Mouse (Mus musculus): ENCODE data around the gene Sugp1.
"Not testable (repeated sequence)": the region's sequence is repeated elsewhere in the genome, so short reads cannot be mapped to it uniquely, and the experiment has no call there.

Sugp1 gene

GRCm38 (mm10) chr8:70043996-70044395 lies 1.4 kb downstream of the Sugp1 start:
- DNase-seq (ENCODE audit: extremely low spot score, low spot score), result no peak

GRCm38 (mm10) chr8:70049662-70050061 lies 7.0 kb downstream of the Sugp1 start:
- no peak for DNase-seq (ENCODE audit: extremely low spot score, low spot score)

DNA sequence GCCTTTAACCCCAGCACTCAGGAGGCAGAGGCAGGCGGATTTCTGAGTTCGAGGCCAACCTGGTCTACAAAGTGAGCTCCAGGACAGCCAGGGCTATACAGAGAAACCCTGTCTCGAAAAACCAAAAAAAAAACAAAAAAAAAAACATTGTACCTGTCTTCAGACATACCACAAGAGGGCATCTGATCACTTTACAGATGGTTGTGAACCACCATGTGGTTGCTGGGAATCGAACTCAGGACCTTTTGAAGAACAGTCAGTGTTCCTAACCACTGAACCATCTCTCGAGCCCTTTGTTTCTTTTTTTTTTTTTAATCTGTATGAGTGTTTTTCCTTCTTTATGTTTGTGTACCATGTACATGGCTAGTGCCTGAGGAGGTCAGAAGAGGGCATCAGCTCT lies 7.8 kb downstream of the Sugp1 start:
- not testable (repeated sequence) for DNase-seq (ENCODE audit: extremely low spot score, low spot score)

GRCm38 (mm10) chr8:70057721-70058120 lies 15.1 kb downstream of the Sugp1 start:
- no peak for DNase-seq (ENCODE audit: extremely low spot score, low spot score)

- DNase-seq (ENCODE audit: extremely low spot score, low spot score), result no peak
Observed at GRCm38 (mm10) chr8:70071836-70072440, 29.3 kb downstream of the Sugp1 start.

DNA sequence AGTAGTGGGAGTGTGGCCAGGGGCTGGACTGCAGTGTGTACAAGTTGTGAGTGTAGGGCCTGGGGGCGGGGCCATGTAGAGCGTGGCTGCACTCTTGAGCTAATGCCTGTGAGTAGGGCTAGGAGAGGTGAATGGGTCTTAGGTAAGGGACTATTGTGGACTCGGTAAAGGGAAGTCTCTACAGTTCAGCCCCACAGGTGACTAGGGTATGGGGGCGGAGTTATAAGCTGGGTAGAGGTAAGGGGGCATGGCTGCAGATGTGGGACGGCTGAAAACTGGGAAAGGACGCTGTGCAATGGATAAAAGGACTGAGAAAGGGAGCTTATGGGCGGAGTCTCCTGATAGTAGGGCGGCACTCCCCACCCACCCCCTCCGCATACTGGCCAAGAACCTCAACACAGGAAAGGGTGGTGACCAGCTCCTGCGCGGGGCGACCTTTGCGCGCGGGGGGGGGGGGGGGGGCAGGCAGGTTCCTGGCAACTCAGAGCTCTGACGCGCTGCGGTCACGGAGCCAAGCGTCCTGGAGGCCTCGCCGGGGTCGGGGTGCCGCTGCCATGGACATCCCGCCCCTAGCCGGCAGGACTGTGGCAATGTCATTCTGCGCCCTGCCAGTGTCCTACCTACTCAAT lies 29.9 kb downstream of the Sugp1 start, which contains the start of gene Tm6sf2:
Tm6sf2 (plus strand) TSS at position 484 of the 629 bp plus-strand sequence.
- DNase-seq (ENCODE audit: extremely low spot score, low spot score), result no peak

GRCm38 (mm10) chr8:70073120-70073519 lies 30.5 kb downstream of the Sugp1 start:
- no peak for DNase-seq (ENCODE audit: extremely low spot score, low spot score)

DNA sequence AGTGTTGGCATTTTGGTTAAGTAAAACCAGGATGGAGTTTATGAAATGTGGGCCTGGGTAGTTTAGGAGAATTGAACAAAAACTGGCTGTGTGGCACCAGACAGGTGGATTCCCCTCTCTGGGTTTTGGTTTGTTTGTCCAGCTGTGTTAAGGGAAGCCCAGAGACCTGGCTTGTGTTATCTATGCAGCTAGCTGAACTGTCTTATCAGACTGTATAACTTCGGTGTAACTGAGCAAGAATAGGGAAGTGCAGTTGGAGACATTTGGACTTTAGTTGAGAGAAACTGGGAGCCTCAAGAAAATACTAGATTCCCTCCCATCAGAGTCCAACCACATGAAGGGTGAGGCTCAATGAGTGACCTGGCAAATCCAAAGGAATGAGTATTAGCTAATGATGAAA lies 31.1 kb downstream of the Sugp1 start:
- DNase-seq (ENCODE audit: extremely low spot score, low spot score), result no peak

DNA sequence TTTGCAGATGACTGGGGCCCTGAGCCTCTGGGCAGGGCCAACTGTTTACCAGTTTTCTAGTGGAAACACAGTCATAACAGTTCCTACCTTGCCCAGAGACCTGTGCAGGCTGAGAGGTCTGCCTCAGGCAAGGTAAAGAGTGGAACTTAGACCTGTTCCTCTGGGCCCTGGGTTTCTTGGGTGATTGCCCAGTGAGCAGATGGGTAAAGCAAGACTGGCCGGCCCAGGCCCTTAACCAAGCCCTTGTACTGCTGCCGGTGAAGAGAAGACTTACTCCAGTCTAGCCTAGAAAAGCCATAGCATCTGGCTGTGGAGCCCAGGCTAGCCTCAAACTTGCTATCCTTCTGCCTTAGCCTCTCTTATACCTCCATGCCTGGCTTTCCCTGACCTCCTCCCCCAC lies 39.4 kb downstream of the Sugp1 start:
- DNase-seq (ENCODE audit: extremely low spot score, low spot score), result no peak

DNA sequence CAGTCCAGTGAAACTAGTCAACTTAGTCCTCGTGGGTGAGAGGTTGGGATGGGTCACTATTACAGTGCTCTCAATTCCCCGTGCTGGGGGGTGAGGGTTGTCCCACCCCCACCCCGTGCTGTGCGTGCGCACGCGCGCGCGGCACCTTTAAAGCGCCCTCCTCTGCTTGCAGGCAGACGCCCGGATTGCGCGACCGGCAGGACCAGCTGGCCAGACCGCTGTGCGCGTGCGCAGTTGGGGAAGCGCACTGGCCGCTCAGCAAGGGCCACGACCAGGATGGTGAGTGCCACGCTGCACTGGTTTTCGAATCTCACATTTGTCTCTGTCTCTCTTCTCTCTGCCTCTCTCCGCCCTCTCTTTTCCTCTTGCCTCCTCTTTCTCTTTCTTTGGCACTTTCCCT lies 40.7 kb downstream of the Sugp1 start, which contains the start of gene Hapln4:
Hapln4 (plus strand) TSS at position 173 of the 400 bp plus-strand sequence.
- peak; percentile 73 for DNase-seq (ENCODE audit: extremely low spot score, low spot score)

DNA sequence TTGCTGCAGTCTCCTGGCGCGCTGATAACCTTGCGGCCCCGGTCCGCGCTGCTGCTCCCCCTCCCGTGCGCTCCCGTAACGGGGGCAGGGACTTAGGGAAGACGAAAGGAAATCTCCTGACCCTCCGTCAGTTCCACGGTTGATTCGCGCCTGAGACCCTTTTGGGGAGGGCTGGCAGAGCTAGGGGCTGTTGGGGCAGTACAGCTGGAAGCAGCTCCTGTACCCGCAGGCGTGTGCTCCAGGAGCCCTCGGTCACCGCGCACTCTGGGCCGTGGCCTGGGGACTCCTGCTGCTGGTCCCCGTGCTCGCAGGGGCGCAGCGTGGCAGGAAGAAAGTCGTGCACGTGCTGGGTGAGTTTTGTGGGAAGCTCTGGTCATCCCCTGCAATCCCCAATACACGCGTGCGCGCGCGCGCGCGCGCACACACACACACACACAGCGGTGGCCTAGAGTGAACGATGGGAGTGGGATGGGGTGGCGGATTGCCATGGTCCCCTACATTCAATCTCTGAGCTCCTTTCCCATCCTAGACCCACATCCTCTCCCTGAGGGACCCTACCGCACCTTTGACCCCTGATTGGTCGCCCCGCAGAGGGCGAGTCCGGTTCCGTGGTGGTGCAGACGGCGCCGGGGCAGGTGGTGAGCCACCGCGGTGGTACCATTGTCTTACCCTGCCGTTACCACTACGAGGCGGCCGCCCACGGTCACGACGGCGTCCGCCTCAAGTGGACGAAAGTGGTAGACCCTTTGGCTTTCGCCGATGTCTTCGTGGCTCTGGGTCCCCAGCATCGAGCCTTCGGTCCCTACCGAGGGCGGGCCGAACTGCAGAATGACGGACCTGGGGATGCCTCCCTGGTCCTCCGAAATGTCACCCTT lies 41.8 kb downstream of the Sugp1 start:
- DNase-seq (ENCODE audit: extremely low spot score, low spot score), result peak; percentile 57

GRCm38 (mm10) chr8:70086151-70086550 lies 43.5 kb downstream of the Sugp1 start:
- DNase-seq (ENCODE audit: extremely low spot score, low spot score), result no peak

GRCm38 (mm10) chr8:70087237-70087636 lies 44.6 kb downstream of the Sugp1 start:
- peak; percentile 21 for DNase-seq (ENCODE audit: extremely low spot score, low spot score)

- DNase-seq (ENCODE audit: extremely low spot score, low spot score), result peak; percentile 73
Observed at GRCm38 (mm10) chr8:70087836-70088650, 45.4 kb downstream of the Sugp1 start.

DNA sequence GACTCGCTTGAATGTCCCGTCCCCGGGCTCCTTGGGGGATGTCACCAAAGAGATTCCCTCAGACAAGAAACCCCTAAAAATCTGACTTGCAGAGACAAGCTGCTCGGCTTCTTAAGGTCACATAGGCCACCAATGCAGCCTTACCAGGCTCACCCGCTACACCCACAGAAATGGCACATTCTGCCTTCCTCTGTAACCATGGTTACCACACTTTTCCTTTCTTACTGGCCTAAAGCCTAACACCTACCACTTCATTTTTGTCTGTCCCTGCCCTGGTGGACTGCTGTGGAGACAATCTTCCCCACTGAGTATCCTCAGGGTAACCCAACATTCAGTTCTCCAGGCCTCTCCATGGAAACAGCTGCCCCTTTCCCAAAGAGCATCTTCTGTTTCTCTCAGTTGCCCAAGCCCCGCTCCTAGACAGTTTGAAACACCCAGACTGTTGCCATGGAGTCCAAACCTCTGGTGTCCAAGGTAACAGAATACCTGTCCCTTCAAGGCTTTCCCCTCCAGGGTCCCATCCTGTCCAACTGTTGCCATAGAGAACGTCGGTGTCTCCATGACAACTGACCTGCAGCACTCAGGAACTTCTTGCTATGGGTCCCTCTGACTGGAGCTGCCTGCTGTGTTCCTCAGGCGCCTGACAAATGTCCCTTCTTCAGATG lies 46.8 kb downstream of the Sugp1 start:
- DNase-seq (ENCODE audit: extremely low spot score, low spot score), result peak; percentile 29

DNA sequence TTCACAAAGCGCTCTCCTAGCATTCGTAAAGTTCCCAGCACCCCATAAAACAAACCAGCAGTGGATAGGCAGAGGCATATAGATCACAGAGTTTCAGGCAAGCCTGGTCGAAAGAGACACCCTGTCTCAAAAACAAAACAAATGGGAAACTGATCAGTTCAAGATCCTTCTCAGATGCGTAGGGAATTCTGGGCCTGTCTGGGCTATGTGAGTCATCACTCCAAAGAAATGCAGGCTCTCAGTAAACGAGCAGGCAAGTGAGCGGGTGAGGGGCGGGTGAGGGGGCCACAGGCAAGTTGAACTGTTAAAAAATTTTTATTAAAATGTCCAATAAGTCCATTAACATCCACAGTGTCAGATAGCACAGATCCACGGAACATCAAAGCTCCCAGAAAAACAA lies 50.2 kb downstream of the Sugp1 start:
- no peak for DNase-seq (ENCODE audit: extremely low spot score, low spot score)

GRCm38 (mm10) chr8:70099276-70099675 lies 56.7 kb downstream of the Sugp1 start:
- no peak for DNase-seq (ENCODE audit: extremely low spot score, low spot score)

DNA sequence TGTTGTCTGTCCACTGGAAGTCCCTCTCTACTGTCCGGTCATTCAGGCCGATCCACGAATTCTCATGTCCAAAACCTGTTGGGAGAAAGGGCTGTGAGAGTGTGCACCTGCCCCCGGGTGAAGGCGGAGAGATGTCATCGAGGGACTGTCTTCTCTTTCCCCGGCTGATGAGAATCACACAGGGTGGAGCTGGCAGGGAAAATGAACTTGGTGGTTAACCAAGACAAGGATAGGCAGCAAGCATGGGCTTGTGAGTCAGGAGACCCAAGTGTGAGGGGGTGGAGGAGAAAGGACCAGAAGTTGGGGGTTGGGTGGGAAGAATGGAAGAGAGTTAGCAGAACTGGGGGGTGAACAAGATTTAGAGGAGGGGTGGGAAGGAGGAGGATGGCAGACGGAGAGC lies 57.6 kb downstream of the Sugp1 start:
- DNase-seq (ENCODE audit: extremely low spot score, low spot score), result no peak

DNA sequence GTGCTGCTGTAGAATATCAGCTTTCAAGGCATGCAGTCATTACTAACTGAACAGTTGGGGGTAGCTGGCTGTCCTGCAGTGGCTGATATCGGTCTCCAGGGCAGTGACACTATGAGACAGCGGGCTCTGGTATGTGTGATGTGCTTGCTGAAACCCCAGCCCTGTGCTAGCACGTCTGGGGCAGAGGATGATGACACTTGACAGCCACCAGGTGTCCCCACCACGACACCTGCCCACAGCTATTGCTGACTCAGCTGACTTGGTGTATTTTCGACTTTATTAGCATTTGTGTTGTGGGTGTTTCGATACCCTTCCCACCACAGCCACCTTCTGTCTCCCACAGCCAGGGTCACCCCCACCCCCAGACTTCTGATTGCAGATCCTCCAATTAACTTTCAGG lies 61.9 kb downstream of the Sugp1 start:
- no peak for DNase-seq (ENCODE audit: extremely low spot score, low spot score)

DNA sequence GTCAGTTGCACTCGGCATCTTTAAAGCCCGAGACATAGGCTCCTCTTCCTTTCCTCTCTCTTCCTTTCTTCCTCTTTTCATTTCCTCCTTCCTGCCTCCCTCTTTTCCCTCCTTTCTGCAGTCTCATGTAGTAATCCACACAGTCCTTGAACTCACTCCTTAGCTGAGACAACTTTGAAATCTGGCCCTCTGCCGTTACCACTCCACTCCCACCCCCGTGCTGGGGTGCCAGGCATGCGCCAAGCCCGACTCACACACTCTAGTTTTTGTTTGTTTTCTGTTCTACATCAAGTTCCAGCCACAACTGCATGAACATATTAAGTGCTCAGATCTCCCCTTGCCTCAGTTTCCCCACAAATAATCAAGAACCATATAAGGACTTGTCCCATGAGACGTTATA lies 62.3 kb downstream of the Sugp1 start:
- no peak for DNase-seq (ENCODE audit: extremely low spot score, low spot score)

DNA sequence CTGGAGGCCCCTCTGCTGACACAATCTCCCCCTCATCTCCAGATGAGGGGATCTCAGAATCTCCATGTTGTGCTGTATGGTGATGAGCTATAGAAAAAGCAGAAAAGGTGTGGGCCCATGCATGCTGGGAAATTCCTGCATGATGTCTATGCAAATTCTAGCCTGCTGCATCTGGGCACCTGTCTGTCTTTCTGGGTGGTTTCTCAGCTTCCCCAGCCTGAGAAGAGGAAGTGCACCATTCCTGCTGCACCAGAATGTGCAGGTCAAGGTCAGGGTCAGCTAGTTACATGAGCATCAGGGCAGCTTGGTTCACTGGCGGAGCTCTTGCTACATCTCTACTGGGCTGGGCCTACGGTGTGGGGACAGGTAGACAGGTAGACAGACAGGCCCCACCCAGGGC lies 67.8 kb downstream of the Sugp1 start:
- DNase-seq (ENCODE audit: extremely low spot score, low spot score), result no peak

All from neural tube, embryonic 10.5 days (tissue).